Mouse (Mus musculus) c-Kit-negative CD71-positive TER-119-positive erythroid progenitor cells, embryonic 14.5 days (primary cell): ENCODE data around the gene Fam213a.

Experiments used
- DNase-seq: peaks from one replicate; pipeline ENCODE4 v3.0.0-alpha.2; 2013; ENCODE audit warnings: low read depth, low spot score

The Fam213a gene

GRCm38 (mm10) chr14:41005716-41006115 lies 7.9 kb downstream of the Fam213a start:
- DNase-seq: no peak

- DNase-seq: no peak
Measured at GRCm38 (mm10) chr14:41004201-41005141, 9.1 kb downstream of the Fam213a start.

GRCm38 (mm10) chr14:41001576-41001975 lies 12.0 kb downstream of the Fam213a start:
- no peak for DNase-seq

GRCm38 (mm10) chr14:41000801-41001200 lies 12.8 kb downstream of the Fam213a start:
- no peak for DNase-seq

- DNase-seq: no peak
Measured at GRCm38 (mm10) chr14:40999904-41000645, 13.5 kb downstream of the Fam213a start.

- no peak for DNase-seq
Measured at GRCm38 (mm10) chr14:40996171-40996570, 17.4 kb downstream of the Fam213a start.

GRCm38 (mm10) chr14:40992464-40992863 lies 21.1 kb downstream of the Fam213a start:
- DNase-seq: no peak

- DNase-seq: no peak
Measured at GRCm38 (mm10) chr14:40988780-40989179, 24.8 kb downstream of the Fam213a start.

- no peak for DNase-seq
Measured at GRCm38 (mm10) chr14:40987184-40987583, 26.4 kb downstream of the Fam213a start.

GRCm38 (mm10) chr14:40985635-40986034 lies 28.0 kb downstream of the Fam213a start:
- DNase-seq: no peak

GRCm38 (mm10) chr14:40979723-40980122 lies 33.9 kb downstream of the Fam213a start:
- DNase-seq: no peak

GRCm38 (mm10) chr14:40979002-40979401 lies 34.6 kb downstream of the Fam213a start:
- no peak for DNase-seq

- DNase-seq: peak; percentile 69
Measured at GRCm38 (mm10) chr14:40975127-40975721, 38.4 kb downstream of the Fam213a start.

GRCm38 (mm10) chr14:40968051-40968450 lies 45.5 kb downstream of the Fam213a start:
- no peak for DNase-seq

GRCm38 (mm10) chr14:40967598-40967900 lies 46.0 kb downstream of the Fam213a start:
- DNase-seq: no peak

GRCm38 (mm10) chr14:40966862-40967597 lies 46.6 kb downstream of the Fam213a start:
- DNase-seq: peak; percentile 95

GRCm38 (mm10) chr14:40966392-40966861 lies 47.2 kb downstream of the Fam213a start, which contains the start of gene Tspan14:
Gene Tspan14 (minus strand): TSS chr14:40966807.
- DNase-seq: no peak

- DNase-seq: no peak
Measured at GRCm38 (mm10) chr14:40965507-40966356, 47.9 kb downstream of the Fam213a start.

GRCm38 (mm10) chr14:40964881-40965280 lies 48.7 kb downstream of the Fam213a start:
- no peak for DNase-seq

GRCm38 (mm10) chr14:40964214-40964610 lies 49.4 kb downstream of the Fam213a start:
- DNase-seq: no peak
